Mouse (Mus musculus) ES-Bruce4 (cell line): ENCODE measurements around the gene 2210016L21Rik.

ENCODE experiments used
- CTCF ChIP-seq: IDR thresholded peaks from one replicate; pipeline ENCODE4 v1.8.1; 2011; ENCODE audit warnings: low read depth, low read length
- EP300 ChIP-seq: IDR thresholded peaks from 2 replicates; pipeline ENCODE4 v1.6.1; 2011; ENCODE audit warnings: low read depth, low read length; ENCODE audit not compliant: insufficient read depth

DNA sequence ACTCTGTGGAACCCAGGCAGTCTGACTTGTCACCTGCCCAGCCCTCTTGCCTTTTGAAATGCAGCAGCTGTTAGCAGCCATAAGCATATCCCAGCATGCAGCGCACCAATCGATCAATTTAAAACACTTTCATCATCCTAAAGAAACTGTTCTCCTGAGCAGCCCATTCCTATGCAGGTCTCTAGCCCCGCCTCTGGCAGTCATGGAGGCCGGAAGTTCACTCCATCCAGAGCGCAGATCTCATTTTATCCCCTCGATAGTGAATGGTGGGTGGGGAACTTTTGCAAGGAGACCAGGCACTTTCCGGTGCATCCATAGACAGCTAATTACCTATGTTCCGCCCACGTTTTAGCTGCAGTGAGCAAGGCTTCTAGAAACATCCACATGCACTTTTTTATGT, 30.2 kb downstream of the 2210016L21Rik start:
- TF ChIP-seq CTCF (no peak), EP300 (no peak)
